34 mouse cellular contexts compared by ENCODE assay signal in genomic region chr2:25234551-25235220, GRCm38 (mm10). TPM values are rescaled to one million over a fixed set of nuclear protein-coding genes. Genes with fewer than 3 reads are reported as not detected.
DNase-seq lines count a peak whose midpoint lies in the region; ATAC-seq and TF ChIP-seq lines count a peak whose summit lies in the region.
"Had no signal": no experiment of that assay in that cellular context is flagged by ENCODE, and none has a peak within 500 bp of the region (broad histone marks: within the 10 kb centered on the region; RNA-seq: fewer than 3 reads in every experiment).

No protein-coding gene starts in this region.

- peaks cover 97% of the 10 kb centered on the region for H3K4me1 ChIP-seq in G1E (ENCODE audit: insufficient read depth, low read depth, low read length)
- H3K4me1 ChIP-seq in intestine, postnatal 0 days (replicated peaks; ENCODE audit: control insufficient read depth, insufficient read depth, low read length), result peaks cover 9% of the 10 kb centered on the region
- H3K4me1 ChIP-seq in kidney, embryonic 16.5 days (ENCODE audit: insufficient read depth, low read length), result no peaks in the 10 kb centered on the region
- H3K4me1 ChIP-seq in small intestine, adult 2 months (ENCODE audit: control insufficient read depth, insufficient read depth, insufficient read length, low read length), result peaks cover 35% of the 10 kb centered on the region
- H3K4me1 ChIP-seq: hindbrain, embryonic 15.5 days; limb, embryonic 15.5 days; neural tube, embryonic 12.5 days had no signal

- peak overlapping the region; percentile 51 for H3K4me2 ChIP-seq in intestine, postnatal 0 days (replicated peaks; ENCODE audit: low read depth)
- H3K4me2 ChIP-seq in kidney, embryonic 16.5 days (replicated peaks; ENCODE audit: low read depth, low read length), result no peak overlapping the region
- H3K4me2 ChIP-seq: heart, embryonic 11.5 days; hindbrain, embryonic 15.5 days; limb, embryonic 15.5 days; lung, embryonic 14.5 days; neural tube, embryonic 12.5 days had no signal

- H3K9me3 ChIP-seq in G1E (replicated peaks), result no peaks in the 10 kb centered on the region
- H3K9me3 ChIP-seq in intestine, postnatal 0 days (ENCODE audit: control insufficient read depth), result no peaks in the 10 kb centered on the region
- H3K9me3 ChIP-seq in kidney, embryonic 16.5 days (ENCODE audit: low read length), result no peaks in the 10 kb centered on the region
- H3K9me3 ChIP-seq: embryonic facial prominence, embryonic 10.5 days; hindbrain, embryonic 15.5 days; limb, embryonic 15.5 days; megakaryocyte, embryonic 14.5 days; neural tube, embryonic 12.5 days had no signal

- no peak for ATAC-seq in G1E (ENCODE audit: extremely low read depth, insufficient number of reproducible peaks, low FRiP score, poor library complexity, severe bottlenecking)
- ATAC-seq in intestine, postnatal 0 days, result peak; percentile 83
- ATAC-seq in kidney, embryonic 16.5 days (ENCODE audit: low FRiP score, low TSS enrichment), result 0 out of 2 replicates have a peak, but pooled peaks have one; percentile 16
- ATAC-seq: CD4-positive, CD25-positive, alpha-beta regulatory T cell, adult 4 months had no signal

- WGBS in intestine, postnatal 0 days, result 39% methylated on average over 5 of the region's 5 CpGs
- WGBS in kidney, embryonic 16.5 days, result 71% methylated on average over 5 of the region's 5 CpGs
- WGBS in small intestine, adult 2 months, result 27% methylated on average over 5 of the region's 5 CpGs

- DNase-seq in G1E (ENCODE audit: low spot score), result no peak
- DNase-seq in cerebellum, postnatal 36 days, result no peak
- no peak for DNase-seq in layer of hippocampus, adult 2 months (ENCODE audit: low spot score in 2 of 2)
- no peak for DNase-seq in gastrocnemius, adult 8-10 months (ENCODE audit: low spot score in 2 of 2)
- DNase-seq: cerebellum, adult 11 months; cerebellum, adult 9-11 months; gastrocnemius, adult 2 months; heart, adult 11 months; layer of hippocampus, adult 9-11 months; lung, embryonic 14.5 days; lung, postnatal 36 days; midbrain, embryonic 14.5 days; right cerebral cortex, postnatal 25 days; thymus, adult 18-20 months; thymus, postnatal 36 days had no signal

- H3K36me3 ChIP-seq in G1E (replicated peaks), result peaks cover 4% of the 10 kb centered on the region
- no peaks in the 10 kb centered on the region for H3K36me3 ChIP-seq in intestine, postnatal 0 days (ENCODE audit: control insufficient read depth, insufficient read depth)
- no peaks in the 10 kb centered on the region for H3K36me3 ChIP-seq in kidney, embryonic 16.5 days (ENCODE audit: insufficient read depth, low read length)
- no peaks in the 10 kb centered on the region for H3K36me3 ChIP-seq in small intestine, adult 2 months (ENCODE audit: control insufficient read depth, insufficient read depth, low read length)
- H3K36me3 ChIP-seq: embryonic facial prominence, embryonic 10.5 days; hindbrain, embryonic 15.5 days; limb, embryonic 15.5 days; neural tube, embryonic 12.5 days had no signal

- H3K27ac ChIP-seq in intestine, postnatal 0 days (ENCODE audit: low read depth, low read length), result peak overlapping the region; percentile 90
- H3K27ac ChIP-seq in kidney, embryonic 16.5 days (ENCODE audit: low read length), result peak overlapping the region; percentile 61; the same call in 1 of the 2 replicates
- H3K27ac ChIP-seq in small intestine, adult 2 months (ENCODE audit: insufficient read depth, low read depth, low read length), result peak overlapping the region; percentile 86
- no peak overlapping the region for H3K27ac ChIP-seq in layer of hippocampus, adult 2 months
- H3K27ac ChIP-seq: embryonic facial prominence, embryonic 10.5 days; gastrocnemius, adult 2 months; hindbrain, embryonic 15.5 days; left cerebral cortex, adult 2 months; limb, embryonic 15.5 days; liver, embryonic 14.5 days; neural tube, embryonic 12.5 days had no signal

- no peak for TF ChIP-seq POLR2A in small intestine, adult 2 months (IDR thresholded peaks at IDR 0.05; ENCODE audit: low read depth, low read length)

- peaks cover 52% of the 10 kb centered on the region for H3K27me3 ChIP-seq in G1E (ENCODE audit: insufficient read depth, low read length)
- no peaks in the 10 kb centered on the region for H3K27me3 ChIP-seq in intestine, postnatal 0 days (replicated peaks; ENCODE audit: control insufficient read depth, insufficient read depth, low read length)
- H3K27me3 ChIP-seq in kidney, embryonic 16.5 days (ENCODE audit: insufficient read depth, low read length), result no peaks in the 10 kb centered on the region
- H3K27me3 ChIP-seq in small intestine, adult 2 months (ENCODE audit: control insufficient read depth, insufficient read depth, low read length), result no peaks in the 10 kb centered on the region

- peak overlapping the region; percentile 61; the same call in 1 of the 2 replicates for H3K4me3 ChIP-seq in G1E (ENCODE audit: low read depth, low read length)
- no peak overlapping the region for H3K4me3 ChIP-seq in intestine, postnatal 0 days (ENCODE audit: low read depth, low read length)
- no peak overlapping the region for H3K4me3 ChIP-seq in kidney, embryonic 16.5 days (ENCODE audit: low read length)
- no peak overlapping the region for H3K4me3 ChIP-seq in small intestine, adult 2 months (ENCODE audit: low read depth, low read length)
- no peak overlapping the region for H3K4me3 ChIP-seq in layer of hippocampus, adult 2 months
- H3K4me3 ChIP-seq: embryonic facial prominence, embryonic 10.5 days; gastrocnemius, adult 2 months; hindbrain, embryonic 15.5 days; left cerebral cortex, adult 2 months; limb, embryonic 15.5 days; megakaryocyte, embryonic 14.5 days; neural tube, embryonic 12.5 days had no signal

- no peak overlapping the region; the same call in 1 of the 2 replicates for H3K9ac ChIP-seq in intestine, postnatal 0 days (ENCODE audit: low read depth, low read length)
- H3K9ac ChIP-seq in kidney, embryonic 16.5 days (replicated peaks; ENCODE audit: low read length), result no peak overlapping the region
- H3K9ac ChIP-seq: hindbrain, embryonic 15.5 days; limb, embryonic 15.5 days; liver, embryonic 14.5 days; lung, embryonic 14.5 days; neural tube, embryonic 12.5 days had no signal

- TF ChIP-seq CTCF in G1E (IDR thresholded peaks at IDR 0.05; ENCODE audit: low read depth, low read length), result no peak
- TF ChIP-seq CTCF in intestine, postnatal 0 days (IDR thresholded peaks at IDR 0.05; ENCODE audit: low read depth), result no peak
- no peak for TF ChIP-seq CTCF in small intestine, adult 2 months (IDR thresholded peaks at IDR 0.05; ENCODE audit: extremely low read depth, insufficient read length, insufficient replicate concordance, low read depth, low read length)
- TF ChIP-seq CTCF in layer of hippocampus, adult 2 months (conservative IDR thresholded peaks at IDR 0.05), result no peak

RNA-seq across cellular contexts. Expression of gene Slc34a3, which starts 0.5 kb away (rescaled TPM):
- total RNA-seq in G1E (2014; fragmentation: Nextera tagmentation) (0.63 TPM in 1 of 2 replicates, not detected in the other), G1E (2017) (not detected in 2 replicates)
- polyA plus RNA-seq in G1E (2012), result 0.91 and 0.95 TPM in 2 replicates
- 34.0 and 37.6 TPM in 2 replicates for polyA plus RNA-seq in intestine, postnatal 0 days (2015; fragmentation: Nextera tagmentation; extraction: Ambion mirVana)
- polyA plus RNA-seq in kidney, embryonic 16.5 days (2015; fragmentation: Nextera tagmentation; extraction: Ambion mirVana), result 1.9 and 2.0 TPM in 2 replicates
- polyA plus RNA-seq in small intestine, adult 2 months (2012; rRNA removed), result 0.05 and 5.6 TPM in 2 replicates
- not detected for total RNA-seq in layer of hippocampus, adult 2 months (2021)
- not detected for total RNA-seq in gastrocnemius, adult 8-10 months (2022)
- total RNA-seq: adrenal gland, adult 18-20 months; gastrocnemius, adult 2 months; hematopoietic stem cell, adult 5-6 weeks; left cerebral cortex, adult 2 months; left cerebral cortex, postnatal 36 days had no signal
- polyA plus RNA-seq: CD4-positive, CD25-positive, alpha-beta regulatory T cell, adult 4 months; embryonic facial prominence, embryonic 10.5 days; heart, embryonic 11.5 days; heart, postnatal 0 days; hindbrain, embryonic 15.5 days; limb, embryonic 15.5 days; lung, embryonic 14.5 days; midbrain, embryonic 14.5 days; neural tube, embryonic 12.5 days had no signal

RNA-seq across cellular contexts. Expression of gene Rnf224, which starts 1.9 kb away (rescaled TPM):
- total RNA-seq in G1E (2014; fragmentation: Nextera tagmentation) (not detected in 2 replicates), G1E (2017) (0.35 and 0.66 TPM in 2 replicates)
- polyA plus RNA-seq in G1E (2012), result 0.09 and 0.13 TPM in 2 replicates
- 0.09 and 0.25 TPM in 2 replicates for polyA plus RNA-seq in intestine, postnatal 0 days (2015; fragmentation: Nextera tagmentation; extraction: Ambion mirVana)
- polyA plus RNA-seq in kidney, embryonic 16.5 days (2015; fragmentation: Nextera tagmentation; extraction: Ambion mirVana), result 0.55 and 0.69 TPM in 2 replicates
- polyA plus RNA-seq in small intestine, adult 2 months (2012; rRNA removed), result 0.10 TPM in 1 of 2 replicates, not detected in the other
- total RNA-seq in layer of hippocampus, adult 2 months (2021), result not detected
- total RNA-seq in gastrocnemius, adult 8-10 months (2022), result not detected
- total RNA-seq: adrenal gland, adult 18-20 months; adrenal gland, postnatal 4 days; gastrocnemius, adult 2 months; hematopoietic stem cell, adult 5-6 weeks; left cerebral cortex, adult 2 months; left cerebral cortex, postnatal 36 days had no signal
- polyA plus RNA-seq: CD4-positive, CD25-positive, alpha-beta regulatory T cell, adult 4 months; cortical plate, adult 2 months; embryonic facial prominence, embryonic 10.5 days; heart, embryonic 11.5 days; heart, postnatal 0 days; hindbrain, embryonic 15.5 days; liver, embryonic 14.5 days; lung, embryonic 14.5 days; midbrain, embryonic 14.5 days; neural tube, embryonic 12.5 days; stomach, embryonic 14.5 days had no signal

RNA-seq across cellular contexts. Expression of gene Rnf208, which starts 7.4 kb away (rescaled TPM):
- total RNA-seq in G1E (2014; fragmentation: Nextera tagmentation) (14.7 and 18.4 TPM in 2 replicates), G1E (2017) (0.22 and 0.41 TPM in 2 replicates)
- polyA plus RNA-seq in G1E (2012), result 54.7 and 72.0 TPM in 2 replicates
- polyA plus RNA-seq in intestine, postnatal 0 days (2015; fragmentation: Nextera tagmentation; extraction: Ambion mirVana), result 51.9 and 59.4 TPM in 2 replicates
- 24.0 and 26.3 TPM in 2 replicates for polyA plus RNA-seq in kidney, embryonic 16.5 days (2015; fragmentation: Nextera tagmentation; extraction: Ambion mirVana)
- polyA plus RNA-seq in small intestine, adult 2 months (2012; rRNA removed), result 7.3 and 145 TPM in 2 replicates
- total RNA-seq in layer of hippocampus, adult 2 months (2021), result 100 to 1,000 TPM; 228 to 232 TPM
- under 1 TPM; 0.36 to 0.87 (median 0.69) TPM for total RNA-seq in gastrocnemius, adult 8-10 months (2022)
- total RNA-seq: hematopoietic stem cell, adult 5-6 weeks had no signal

RNA-seq across cellular contexts. Expression of gene Cysrt1, which starts 7.6 kb away (rescaled TPM):
- not detected in 2 replicates for total RNA-seq in G1E (2014; fragmentation: Nextera tagmentation)
- not detected in 2 replicates for total RNA-seq in G1E (2017)
- not detected in 2 replicates for polyA plus RNA-seq in G1E (2012)
- 16.5 and 20.7 TPM in 2 replicates for polyA plus RNA-seq in intestine, postnatal 0 days (2015; fragmentation: Nextera tagmentation; extraction: Ambion mirVana)
- 0.21 and 0.30 TPM in 2 replicates for polyA plus RNA-seq in kidney, embryonic 16.5 days (2015; fragmentation: Nextera tagmentation; extraction: Ambion mirVana)
- 1.7 and 10.7 TPM in 2 replicates for polyA plus RNA-seq in small intestine, adult 2 months (2012; rRNA removed)
- total RNA-seq in layer of hippocampus, adult 2 months (2021), result not detected
- total RNA-seq in gastrocnemius, adult 8-10 months (2022), result not detected
- total RNA-seq: adrenal gland, adult 18-20 months; adrenal gland, postnatal 4 days; gastrocnemius, adult 2 months; hematopoietic stem cell, adult 5-6 weeks; left cerebral cortex, adult 2 months; left cerebral cortex, postnatal 36 days had no signal
- polyA plus RNA-seq: CD4-positive, CD25-positive, alpha-beta regulatory T cell, adult 4 months; embryonic facial prominence, embryonic 10.5 days; heart, embryonic 11.5 days; heart, postnatal 0 days; liver, embryonic 14.5 days; lung, embryonic 14.5 days; midbrain, embryonic 14.5 days had no signal

RNA-seq across cellular contexts. Expression of gene Tubb4b, which starts 10.2 kb away (rescaled TPM):
- total RNA-seq in G1E (2014; fragmentation: Nextera tagmentation), result 367 and 427 TPM in 2 replicates
- total RNA-seq in G1E (2017), result 799 and 1,022 TPM in 2 replicates
- polyA plus RNA-seq in G1E (2012), result 414 and 639 TPM in 2 replicates
- 453 and 466 TPM in 2 replicates for polyA plus RNA-seq in intestine, postnatal 0 days (2015; fragmentation: Nextera tagmentation; extraction: Ambion mirVana)
- 627 and 671 TPM in 2 replicates for polyA plus RNA-seq in kidney, embryonic 16.5 days (2015; fragmentation: Nextera tagmentation; extraction: Ambion mirVana)
- polyA plus RNA-seq in small intestine, adult 2 months (2012; rRNA removed), result 481 and 881 TPM in 2 replicates
- 100 to 1,000 TPM; 305 to 309 TPM for total RNA-seq in layer of hippocampus, adult 2 months (2021)
- 100 to 1,000 TPM; 228 to 239 (median 232) TPM for total RNA-seq in gastrocnemius, adult 8-10 months (2022)
